Mouse (Mus musculus) lung, adult 2 months (tissue): ENCODE results near the gene Scg5.

Experiments
- CTCF ChIP-seq: fragments of 200-500 bp; IDR thresholded peaks from 2 replicates; pipeline ENCODE4 v1.5.1; 2011; ENCODE audit warnings: mild to moderate bottlenecking, low read length, control low read depth; ENCODE audit not compliant: insufficient read depth
- POLR2A ChIP-seq: fragments of 200-500 bp; IDR thresholded peaks from 2 replicates; pipeline ENCODE4 v1.6.1; 2011; ENCODE audit warnings: low read depth, mild to moderate bottlenecking, control low read depth, low read length, borderline replicate concordance; ENCODE audit errors: extremely low read depth

- TF ChIP-seq POLR2A (no peak), CTCF (no peak)
Observed at GRCm38 (mm10) chr2:113758311-113759161, 70.4 kb downstream of the Scg5 start, which contains the start of gene Grem1.
